Comparison of ENCODE assay signal across 7 mouse cellular contexts in the genomic region with DNA sequence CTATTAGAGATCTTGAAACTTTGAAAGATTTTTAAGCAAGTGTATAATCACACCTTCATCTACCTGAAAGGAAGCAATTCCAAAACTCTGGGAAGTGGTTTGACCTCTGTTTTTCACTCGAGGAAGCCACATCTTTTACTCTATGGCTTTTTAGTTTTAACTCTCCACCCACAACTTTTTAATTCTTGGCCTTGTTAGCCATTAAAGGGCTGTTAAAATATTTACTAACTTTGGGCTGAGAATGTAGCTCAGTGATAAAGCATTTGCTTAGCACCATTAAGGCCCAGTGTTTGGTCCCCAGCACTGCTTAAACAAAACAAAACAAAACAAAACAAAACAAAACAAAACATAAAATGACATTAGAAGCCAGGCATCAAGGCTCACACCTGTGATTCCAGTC. TPM values are rescaled to one million over a fixed set of nuclear protein-coding genes. Genes with fewer than 3 reads are reported as not detected.
DNase-seq lines count a peak whose midpoint lies in the region; ATAC-seq and TF ChIP-seq lines count a peak whose summit lies in the region.

No protein-coding gene starts in this region.

- WGBS in kidney, postnatal 0 days: 30% methylated on average over 1 of the region's 1 CpGs
- WGBS in embryonic facial prominence, embryonic 15.5 days: 54% methylated on average over 1 of the region's 1 CpGs
- WGBS in intestine, embryonic 14.5 days: 38% methylated on average over 1 of the region's 1 CpGs
- 30% methylated on average over 1 of the region's 1 CpGs for WGBS in neural tube, embryonic 14.5 days

- H3K9ac ChIP-seq in kidney, postnatal 0 days (ENCODE audit: low read depth, low read length): no peak overlapping the region
- no peak overlapping the region for H3K9ac ChIP-seq in embryonic facial prominence, embryonic 15.5 days
- no peak overlapping the region for H3K9ac ChIP-seq in intestine, embryonic 14.5 days (ENCODE audit: low read length)
- H3K9ac ChIP-seq in neural tube, embryonic 14.5 days (replicated peaks; ENCODE audit: low read depth, low read length): no peak overlapping the region

- no peak overlapping the region for H3K27ac ChIP-seq in kidney, postnatal 0 days
- no peak overlapping the region for H3K27ac ChIP-seq in embryonic facial prominence, embryonic 15.5 days (replicated peaks)
- H3K27ac ChIP-seq in intestine, embryonic 14.5 days (ENCODE audit: low read depth): no peak overlapping the region
- H3K27ac ChIP-seq in neural tube, embryonic 14.5 days (ENCODE audit: low read depth, low read length): no peak overlapping the region

- no peak for ATAC-seq in kidney, postnatal 0 days (replicated peaks; ENCODE audit: low FRiP score, low read depth)
- no peak for ATAC-seq in embryonic facial prominence, embryonic 15.5 days (ENCODE audit: insufficient number of reproducible peaks, low FRiP score, low TSS enrichment, low read depth)
- ATAC-seq in intestine, embryonic 14.5 days (replicated peaks; ENCODE audit: low FRiP score, low TSS enrichment, low read depth): no peak
- ATAC-seq in neural tube, embryonic 14.5 days (ENCODE audit: low read depth): no peak

- peak overlapping the region; percentile 90 for H3K4me3 ChIP-seq in kidney, postnatal 0 days (replicated peaks; ENCODE audit: low read depth, low read length)
- H3K4me3 ChIP-seq in embryonic facial prominence, embryonic 15.5 days (replicated peaks): peak overlapping the region; percentile 78
- H3K4me3 ChIP-seq in intestine, embryonic 14.5 days (ENCODE audit: low read depth, low read length): peak overlapping the region; percentile 79; the same call in 1 of the 2 replicates
- H3K4me3 ChIP-seq in neural tube, embryonic 14.5 days (ENCODE audit: low read depth, low read length): no peak overlapping the region

- TF ChIP-seq CTCF in kidney, postnatal 0 days (IDR thresholded peaks at IDR 0.05; ENCODE audit: low read depth): no peak

- peaks cover 12% of the 10 kb centered on the region; the same call in 1 of the 2 replicates for H3K4me1 ChIP-seq in kidney, postnatal 0 days (replicated peaks; ENCODE audit: insufficient read depth, low read length)
- peaks cover 9% of the 10 kb centered on the region for H3K4me1 ChIP-seq in embryonic facial prominence, embryonic 15.5 days
- peaks cover 6% of the 10 kb centered on the region for H3K4me1 ChIP-seq in intestine, embryonic 14.5 days (replicated peaks; ENCODE audit: control insufficient read depth, insufficient read depth, low read length)
- peaks cover 4% of the 10 kb centered on the region; the same call in 1 of the 2 replicates for H3K4me1 ChIP-seq in neural tube, embryonic 14.5 days (ENCODE audit: control insufficient read depth, insufficient read depth, low read length)

- peak overlapping the region; percentile 76 for H3K4me2 ChIP-seq in kidney, postnatal 0 days (ENCODE audit: low read length)
- peak overlapping the region; percentile 93; the same call in 1 of the 2 replicates for H3K4me2 ChIP-seq in embryonic facial prominence, embryonic 15.5 days (replicated peaks)
- H3K4me2 ChIP-seq in intestine, embryonic 14.5 days (ENCODE audit: low read length): peak overlapping the region; percentile 70
- H3K4me2 ChIP-seq in neural tube, embryonic 14.5 days (ENCODE audit: low read depth, low read length): peak overlapping the region; percentile 96

- H3K36me3 ChIP-seq in kidney, postnatal 0 days (ENCODE audit: insufficient read depth, low read length): no peaks in the 10 kb centered on the region
- no peaks in the 10 kb centered on the region for H3K36me3 ChIP-seq in embryonic facial prominence, embryonic 15.5 days
- peaks cover 5% of the 10 kb centered on the region; the same call in 1 of the 2 replicates for H3K36me3 ChIP-seq in intestine, embryonic 14.5 days (ENCODE audit: control insufficient read depth, insufficient read depth, low read length)
- no peaks in the 10 kb centered on the region for H3K36me3 ChIP-seq in neural tube, embryonic 14.5 days (ENCODE audit: control insufficient read depth, insufficient read depth, low read length)

- no peak for DNase-seq in kidney, postnatal 0 days (ENCODE audit: low spot score)
- no peak for DNase-seq in kidney, postnatal 14 days
- DNase-seq in intestine, embryonic 14.5 days (ENCODE audit: low spot score): no peak
- no peak for DNase-seq in embryo, embryonic 9.5 days (ENCODE audit: extremely low spot score)
- DNase-seq in MN1 (ENCODE audit: low spot score): no peak

- no peaks in the 10 kb centered on the region for H3K9me3 ChIP-seq in kidney, postnatal 0 days (replicated peaks; ENCODE audit: low read length)
- H3K9me3 ChIP-seq in embryonic facial prominence, embryonic 15.5 days (replicated peaks): no peaks in the 10 kb centered on the region
- H3K9me3 ChIP-seq in intestine, embryonic 14.5 days (ENCODE audit: control insufficient read depth, low read length): no peaks in the 10 kb centered on the region
- no peaks in the 10 kb centered on the region for H3K9me3 ChIP-seq in neural tube, embryonic 14.5 days (ENCODE audit: control insufficient read depth, low read length)

- H3K27me3 ChIP-seq in kidney, postnatal 0 days (ENCODE audit: insufficient read depth, low read length): no peaks in the 10 kb centered on the region
- 0 out of 2 replicates have a peak, but pooled peaks cover 7% of the 10 kb centered on the region for H3K27me3 ChIP-seq in embryonic facial prominence, embryonic 15.5 days
- 0 out of 2 replicates have a peak, but pooled peaks cover 4% of the 10 kb centered on the region for H3K27me3 ChIP-seq in intestine, embryonic 14.5 days (replicated peaks; ENCODE audit: control insufficient read depth, insufficient read depth, low read length)
- H3K27me3 ChIP-seq in neural tube, embryonic 14.5 days (ENCODE audit: control insufficient read depth, insufficient read depth, low read length): peaks cover 2% of the 10 kb centered on the region; the same call in 1 of the 2 replicates

RNA-seq across cellular contexts. Expression of a gene that starts 2.2 kb away (rescaled TPM):
- 21.0 and 28.5 TPM in 2 replicates for polyA plus RNA-seq in kidney, postnatal 0 days (2015; fragmentation: Nextera tagmentation; extraction: Ambion mirVana)
- polyA plus RNA-seq in embryonic facial prominence, embryonic 15.5 days (2015; fragmentation: Nextera tagmentation; extraction: Ambion mirVana): 8.8 and 9.7 TPM in 2 replicates
- 12.9 and 13.3 TPM in 2 replicates for polyA plus RNA-seq in intestine, embryonic 14.5 days (2014; fragmentation: Nextera tagmentation; extraction: Ambion mirVana)
- polyA plus RNA-seq in neural tube, embryonic 14.5 days (2014; fragmentation: Nextera tagmentation; extraction: Ambion mirVana): 3.8 and 4.1 TPM in 2 replicates
